Comparison of ENCODE assay signal across 14 mouse cellular contexts in genomic region chr2:102052353-102052752, GRCm38 (mm10).
DNase-seq lines count a peak whose midpoint lies in the region; ATAC-seq and TF ChIP-seq lines count a peak whose summit lies in the region.
"Had no signal": no experiment of that assay in that cellular context is flagged by ENCODE, and none has a peak within 500 bp of the region (broad histone marks: within the 10 kb centered on the region; RNA-seq: fewer than 3 reads in every experiment).

No protein-coding gene starts in this region.

- H3K9me3 ChIP-seq in forebrain, embryonic 13.5 days (replicated peaks) = no peaks in the 10 kb centered on the region
- no peaks in the 10 kb centered on the region for H3K9me3 ChIP-seq in forebrain, embryonic 14.5 days (replicated peaks; ENCODE audit: control insufficient read depth, low read length)
- no peaks in the 10 kb centered on the region for H3K9me3 ChIP-seq in liver, postnatal 0 days (ENCODE audit: low read length)
- H3K9me3 ChIP-seq in liver, embryonic 12.5 days (replicated peaks) = no peaks in the 10 kb centered on the region
- H3K9me3 ChIP-seq in intestine, postnatal 0 days (ENCODE audit: control insufficient read depth) = no peaks in the 10 kb centered on the region
- H3K9me3 ChIP-seq: heart, embryonic 12.5 days; hindbrain, embryonic 15.5 days; liver, embryonic 13.5 days; midbrain, embryonic 13.5 days had no signal

- H3K4me1 ChIP-seq in forebrain, embryonic 13.5 days = peaks cover 46% of the 10 kb centered on the region
- peaks cover 31% of the 10 kb centered on the region for H3K4me1 ChIP-seq in forebrain, embryonic 14.5 days (ENCODE audit: control insufficient read depth, insufficient read depth, low read length)
- peaks cover 12% of the 10 kb centered on the region for H3K4me1 ChIP-seq in liver, postnatal 0 days (ENCODE audit: insufficient read depth)
- H3K4me1 ChIP-seq in liver, embryonic 12.5 days = peaks cover 9% of the 10 kb centered on the region
- 0 out of 2 replicates have a peak, but pooled peaks cover 4% of the 10 kb centered on the region for H3K4me1 ChIP-seq in intestine, postnatal 0 days (replicated peaks; ENCODE audit: control insufficient read depth, insufficient read depth, low read length)

- 82% methylated on average over 6 of the region's 6 CpGs for WGBS in forebrain, embryonic 13.5 days
- 80% methylated on average over 6 of the region's 6 CpGs for WGBS in forebrain, embryonic 14.5 days
- 71% methylated on average over 6 of the region's 6 CpGs for WGBS in liver, postnatal 0 days (ENCODE audit: insufficient replicate concordance)
- 62% methylated on average over 6 of the region's 6 CpGs for WGBS in liver, embryonic 12.5 days (ENCODE audit: insufficient replicate concordance)
- WGBS in intestine, postnatal 0 days = 90% methylated on average over 6 of the region's 6 CpGs

- no peaks in the 10 kb centered on the region for H3K27me3 ChIP-seq in forebrain, embryonic 13.5 days
- no peaks in the 10 kb centered on the region for H3K27me3 ChIP-seq in forebrain, embryonic 14.5 days (replicated peaks; ENCODE audit: control insufficient read depth, insufficient read depth, low read length)
- H3K27me3 ChIP-seq in liver, postnatal 0 days (ENCODE audit: insufficient read depth, low read length) = no peaks in the 10 kb centered on the region
- no peaks in the 10 kb centered on the region for H3K27me3 ChIP-seq in liver, embryonic 12.5 days (replicated peaks)
- no peaks in the 10 kb centered on the region for H3K27me3 ChIP-seq in intestine, postnatal 0 days (replicated peaks; ENCODE audit: control insufficient read depth, insufficient read depth, low read length)
- H3K27me3 ChIP-seq: heart, embryonic 12.5 days; hindbrain, embryonic 15.5 days; liver, embryonic 13.5 days; midbrain, embryonic 13.5 days had no signal

- peak overlapping the region; percentile 46; the same call in 1 of the 2 replicates for H3K27ac ChIP-seq in forebrain, embryonic 13.5 days
- H3K27ac ChIP-seq in forebrain, embryonic 14.5 days (ENCODE audit: low read depth, low read length) = no peak overlapping the region; the same call in 1 of the 2 replicates
- peak overlapping the region; percentile 16; the same call in 1 of the 2 replicates for H3K27ac ChIP-seq in liver, postnatal 0 days (ENCODE audit: low read depth)
- no peak overlapping the region for H3K27ac ChIP-seq in liver, embryonic 12.5 days
- no peak overlapping the region for H3K27ac ChIP-seq in intestine, postnatal 0 days (ENCODE audit: low read depth, low read length)
- H3K27ac ChIP-seq: liver, embryonic 13.5 days had no signal

- ATAC-seq in forebrain, embryonic 13.5 days = peak; percentile 3; the same call in 1 of the 2 replicates
- no peak for ATAC-seq in forebrain, embryonic 14.5 days
- ATAC-seq in liver, postnatal 0 days = no peak
- ATAC-seq in liver, embryonic 12.5 days = no peak
- ATAC-seq in intestine, postnatal 0 days = no peak
- ATAC-seq: intestine, embryonic 16.5 days had no signal

- H3K36me3 ChIP-seq in forebrain, embryonic 13.5 days (ENCODE audit: poor library complexity, severe bottlenecking) = peaks cover 16% of the 10 kb centered on the region; the same call in 1 of the 2 replicates
- no peaks in the 10 kb centered on the region; the same call in 1 of the 2 replicates for H3K36me3 ChIP-seq in forebrain, embryonic 14.5 days (ENCODE audit: control insufficient read depth, insufficient read depth, low read length)
- H3K36me3 ChIP-seq in liver, postnatal 0 days (replicated peaks; ENCODE audit: insufficient read depth, low read length) = no peaks in the 10 kb centered on the region
- no peaks in the 10 kb centered on the region for H3K36me3 ChIP-seq in liver, embryonic 12.5 days
- no peaks in the 10 kb centered on the region for H3K36me3 ChIP-seq in intestine, postnatal 0 days (ENCODE audit: control insufficient read depth, insufficient read depth)
- H3K36me3 ChIP-seq: heart, embryonic 12.5 days; hindbrain, embryonic 15.5 days; liver, embryonic 13.5 days had no signal

- DNase-seq in forebrain, embryonic 14.5 days (ENCODE audit: low spot score) = no peak
- no peak for DNase-seq in liver, postnatal 0 days
- DNase-seq in cerebellum, postnatal 14 days = peak; percentile 67 to 77
- no peak for DNase-seq in ovary, postnatal 10 days (ENCODE audit: low spot score)
- DNase-seq in kidney, adult 9 months = no peak
- DNase-seq: gastrocnemius, postnatal 36 days; liver, embryonic 13.5 days had no signal

- no peak for TF ChIP-seq EP300 in liver, postnatal 0 days (IDR thresholded peaks at IDR 0.05; ENCODE audit: low read depth)

- no peak overlapping the region for H3K9ac ChIP-seq in forebrain, embryonic 13.5 days
- no peak overlapping the region for H3K9ac ChIP-seq in forebrain, embryonic 14.5 days (ENCODE audit: low read length)
- H3K9ac ChIP-seq in liver, postnatal 0 days (replicated peaks) = no peak overlapping the region
- no peak overlapping the region for H3K9ac ChIP-seq in liver, embryonic 12.5 days
- H3K9ac ChIP-seq in intestine, postnatal 0 days (ENCODE audit: low read depth, low read length) = no peak overlapping the region
- H3K9ac ChIP-seq: heart, embryonic 12.5 days; hindbrain, embryonic 15.5 days; liver, embryonic 13.5 days; midbrain, embryonic 13.5 days had no signal

- H3K4me3 ChIP-seq in forebrain, embryonic 13.5 days = no peak overlapping the region
- no peak overlapping the region for H3K4me3 ChIP-seq in forebrain, embryonic 14.5 days (ENCODE audit: low read depth, low read length)
- H3K4me3 ChIP-seq in liver, postnatal 0 days (ENCODE audit: low read depth, low read length) = no peak overlapping the region
- no peak overlapping the region for H3K4me3 ChIP-seq in liver, embryonic 12.5 days
- no peak overlapping the region for H3K4me3 ChIP-seq in intestine, postnatal 0 days (ENCODE audit: low read depth, low read length)
- H3K4me3 ChIP-seq: heart, embryonic 12.5 days; hindbrain, embryonic 15.5 days; liver, embryonic 13.5 days; midbrain, embryonic 13.5 days had no signal

- H3K4me2 ChIP-seq in forebrain, embryonic 13.5 days = no peak overlapping the region
- no peak overlapping the region for H3K4me2 ChIP-seq in forebrain, embryonic 14.5 days (ENCODE audit: low read length)
- no peak overlapping the region for H3K4me2 ChIP-seq in liver, postnatal 0 days (ENCODE audit: low read depth, low read length)
- no peak overlapping the region for H3K4me2 ChIP-seq in liver, embryonic 12.5 days
- H3K4me2 ChIP-seq in intestine, postnatal 0 days (replicated peaks; ENCODE audit: low read depth) = no peak overlapping the region
- H3K4me2 ChIP-seq: heart, embryonic 12.5 days; hindbrain, embryonic 15.5 days; liver, embryonic 13.5 days; midbrain, embryonic 13.5 days had no signal

- no peak for TF ChIP-seq CTCF in liver, postnatal 0 days (IDR thresholded peaks at IDR 0.05; ENCODE audit: low read depth)
- no peak for TF ChIP-seq CTCF in intestine, postnatal 0 days (IDR thresholded peaks at IDR 0.05; ENCODE audit: low read depth)

Comparison
In these comparisons a context has a peak if more than half of its experiments do, and no peak if none do; other contexts are left out.
1. H3K27ac ChIP-seq: peak in forebrain, embryonic 13.5 days (single experiment) and liver, postnatal 0 days (single experiment); none in forebrain, embryonic 14.5 days (single experiment), liver, embryonic 12.5 days (single experiment) and intestine, postnatal 0 days (single experiment).
2. DNase-seq: peak in cerebellum, postnatal 14 days (2 of 2); none in forebrain, embryonic 14.5 days (single experiment), liver, postnatal 0 days (single experiment), ovary, postnatal 10 days (single experiment) and kidney, adult 9 months (single experiment).